Mouse (Mus musculus) forebrain, embryonic 10.5 days (tissue): ENCODE data around the gene D11Wsu47e. TPM values are rescaled to one million over a fixed set of nuclear protein-coding genes. Genes with fewer than 3 reads are reported as not detected.

Experiments used
- DNase-seq: peaks from one replicate; pipeline ENCODE4 v3.0.0-alpha.2; 2017; ENCODE audit warnings: low spot score; ENCODE audit errors: extremely low spot score
- H3K27ac ChIP-seq: fragments of 300-500 bp; sonication (generic); 2 replicates; pipeline ENCODE4 v1.5.1; 2016; ENCODE audit warnings: mild to moderate bottlenecking
- H3K27me3 ChIP-seq: fragments of 300-500 bp; sonication (generic); 2 replicates; pipeline ENCODE4 v1.6.1; 2016; ENCODE audit warnings: mild to moderate bottlenecking; ENCODE audit not compliant: poor library complexity, severe bottlenecking
- H3K36me3 ChIP-seq: fragments of 300-500 bp; sonication (generic); replicated peaks from 2 replicates; pipeline ENCODE4 v1.6.1; 2016; ENCODE audit warnings: mild to moderate bottlenecking, moderate library complexity
- H3K4me1 ChIP-seq: fragments of 300-500 bp; sonication (generic); 2 replicates; pipeline ENCODE4 v1.6.1; 2016
- H3K4me3 ChIP-seq: fragments of 300-500 bp; sonication (generic); 2 replicates; pipeline ENCODE4 v1.5.1; 2016; ENCODE audit warnings: mild to moderate bottlenecking, moderate library complexity
- H3K9me3 ChIP-seq: fragments of 300-500 bp; sonication (generic); 2 replicates; pipeline ENCODE4 v1.6.1; 2016; ENCODE audit warnings: mild to moderate bottlenecking, moderate library complexity
- WGBS: fragments of 180-500 bp; shearing (Covaris S2); methylation state at CpG from one replicate; pipeline ENCODE4 v1.1.7; 2016; 5-methylcytosine and 5-hydroxymethylcytosine counted together
- polyA plus RNA-seq: library from polyadenylated mRNA; unstranded; fragments of >200 nt; fragmentation: Nextera tagmentation; extraction: Ambion mirVana; gene quantifications from 2 replicates; pipeline ENCODE4 v1.2.1, GENCODE M21; 2016

Gene D11Wsu47e
- polyA plus RNA-seq, 1 experiment from 2014 or later = 23.8 TPM

GRCm38 (mm10) chr11:113690506-113690905, 6.3 kb downstream of the D11Wsu47e start:
- 95% methylated on average over 12 of the region's 12 CpGs for WGBS
- peaks cover 6% of the 10 kb centered on the region; the same call in 1 of the 2 replicates for H3K9me3 ChIP-seq
- no peak overlapping the region for H3K4me3 ChIP-seq
- H3K27ac ChIP-seq = no peak overlapping the region
- no peaks in the 10 kb centered on the region for H3K27me3 ChIP-seq
- H3K36me3 ChIP-seq = peaks cover 84% of the 10 kb centered on the region
- peaks cover 19% of the 10 kb centered on the region for H3K4me1 ChIP-seq
- no peak for DNase-seq

GRCm38 (mm10) chr11:113691318-113691717, 7.1 kb downstream of the D11Wsu47e start:
- peaks cover 93% of the 10 kb centered on the region for H3K36me3 ChIP-seq
- peaks cover 13% of the 10 kb centered on the region for H3K4me1 ChIP-seq
- no peak for DNase-seq
- H3K4me3 ChIP-seq = no peak overlapping the region
- H3K27ac ChIP-seq = no peak overlapping the region
- WGBS = 87% methylated on average over 5 of the region's 5 CpGs
- H3K9me3 ChIP-seq = peaks cover 13% of the 10 kb centered on the region; the same call in 1 of the 2 replicates
- no peaks in the 10 kb centered on the region for H3K27me3 ChIP-seq

- Histone ChIP-seq H3K36me3 (peaks cover 96% of the 10 kb centered on the region), H3K4me3 (no peak overlapping the region), H3K4me1 (peaks cover 9% of the 10 kb centered on the region), H3K27me3 (no peaks in the 10 kb centered on the region), H3K9me3 (peaks cover 13% of the 10 kb centered on the region; the same call in 1 of the 2 replicates), H3K27ac (no peak overlapping the region)
- WGBS = 84% methylated on average over 3 of the region's 3 CpGs
- no peak for DNase-seq
Measured at GRCm38 (mm10) chr11:113691851-113692250, 7.6 kb downstream of the D11Wsu47e start.

- Histone ChIP-seq H3K4me1 (peaks cover 17% of the 10 kb centered on the region), H3K27ac (no peak overlapping the region), H3K4me3 (no peak overlapping the region), H3K27me3 (no peaks in the 10 kb centered on the region), H3K36me3 (peaks cover 84% of the 10 kb centered on the region), H3K9me3 (peaks cover 13% of the 10 kb centered on the region; the same call in 1 of the 2 replicates)
- 36% methylated on average over 5 of the region's 5 CpGs for WGBS
- DNase-seq = no peak
Measured at GRCm38 (mm10) chr11:113697571-113697970, 13.4 kb downstream of the D11Wsu47e start.

- H3K27me3 ChIP-seq = no peaks in the 10 kb centered on the region
- no peak for DNase-seq
- H3K4me3 ChIP-seq = no peak overlapping the region
- peaks cover 17% of the 10 kb centered on the region for H3K4me1 ChIP-seq
- peaks cover 79% of the 10 kb centered on the region for H3K36me3 ChIP-seq
- H3K9me3 ChIP-seq = peaks cover 13% of the 10 kb centered on the region; the same call in 1 of the 2 replicates
- WGBS = 88% methylated on average over 12 of the region's 12 CpGs
- no peak overlapping the region for H3K27ac ChIP-seq
Measured at GRCm38 (mm10) chr11:113698013-113698545, 13.9 kb downstream of the D11Wsu47e start.

GRCm38 (mm10) chr11:113699643-113700042, 15.4 kb downstream of the D11Wsu47e start:
- DNase-seq = no peak
- no peak overlapping the region for H3K4me3 ChIP-seq
- H3K9me3 ChIP-seq = peaks cover 13% of the 10 kb centered on the region; the same call in 1 of the 2 replicates
- no peaks in the 10 kb centered on the region for H3K27me3 ChIP-seq
- no peak overlapping the region for H3K27ac ChIP-seq
- peaks cover 17% of the 10 kb centered on the region for H3K4me1 ChIP-seq
- peaks cover 63% of the 10 kb centered on the region for H3K36me3 ChIP-seq
- 89% methylated on average over 7 of the region's 7 CpGs for WGBS

DNA sequence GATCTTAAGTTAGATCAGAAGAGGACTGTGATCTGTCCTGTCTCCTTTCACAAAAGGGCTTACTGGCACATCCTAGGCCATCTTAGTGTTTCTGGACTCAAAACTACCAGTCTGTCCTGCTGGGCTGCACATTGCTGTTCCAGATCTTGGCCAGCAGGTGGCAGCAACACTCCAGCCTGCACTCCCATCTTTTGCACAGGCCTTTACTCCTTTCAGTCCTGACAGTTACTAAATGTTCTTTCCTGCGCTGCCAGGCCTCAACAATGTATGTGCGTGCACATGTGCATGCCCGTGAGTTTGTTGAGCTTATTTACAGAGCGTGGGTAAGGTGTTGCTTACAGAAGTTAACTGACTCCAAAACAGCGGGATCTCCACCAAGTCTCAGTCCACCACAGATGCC, 19.5 kb downstream of the D11Wsu47e start:
- H3K9me3 ChIP-seq = no peaks in the 10 kb centered on the region
- H3K27me3 ChIP-seq = peaks cover 14% of the 10 kb centered on the region
- peaks cover 3% of the 10 kb centered on the region for H3K4me1 ChIP-seq
- H3K36me3 ChIP-seq = peaks cover 38% of the 10 kb centered on the region
- H3K27ac ChIP-seq = no peak overlapping the region
- WGBS = 51% methylated on average over 5 of the region's 5 CpGs
- no peak overlapping the region for H3K4me3 ChIP-seq
- peak; percentile 80 for DNase-seq

- Histone ChIP-seq H3K9me3 (no peaks in the 10 kb centered on the region), H3K36me3 (peaks cover 22% of the 10 kb centered on the region), H3K27me3 (peaks cover 27% of the 10 kb centered on the region), H3K4me1 (peaks cover 27% of the 10 kb centered on the region), H3K27ac (no peak overlapping the region), H3K4me3 (no peak overlapping the region)
- 91% methylated on average over 15 of the region's 15 CpGs for WGBS
- DNase-seq = no peak
Measured at GRCm38 (mm10) chr11:113705966-113706652, 21.9 kb downstream of the D11Wsu47e start.

- H3K4me3 ChIP-seq = peak overlapping the region; percentile 30; the same call in 1 of the 2 replicates
- DNase-seq = no peak
- H3K27ac ChIP-seq = peak overlapping the region; percentile 86
- no peaks in the 10 kb centered on the region for H3K9me3 ChIP-seq
- peaks cover 31% of the 10 kb centered on the region for H3K4me1 ChIP-seq
- peaks cover 15% of the 10 kb centered on the region for H3K36me3 ChIP-seq
- H3K27me3 ChIP-seq = peaks cover 37% of the 10 kb centered on the region
- WGBS = 41% methylated on average over 19 of the region's 19 CpGs
Measured at GRCm38 (mm10) chr11:113708629-113709213, 24.5 kb downstream of the D11Wsu47e start.

DNA sequence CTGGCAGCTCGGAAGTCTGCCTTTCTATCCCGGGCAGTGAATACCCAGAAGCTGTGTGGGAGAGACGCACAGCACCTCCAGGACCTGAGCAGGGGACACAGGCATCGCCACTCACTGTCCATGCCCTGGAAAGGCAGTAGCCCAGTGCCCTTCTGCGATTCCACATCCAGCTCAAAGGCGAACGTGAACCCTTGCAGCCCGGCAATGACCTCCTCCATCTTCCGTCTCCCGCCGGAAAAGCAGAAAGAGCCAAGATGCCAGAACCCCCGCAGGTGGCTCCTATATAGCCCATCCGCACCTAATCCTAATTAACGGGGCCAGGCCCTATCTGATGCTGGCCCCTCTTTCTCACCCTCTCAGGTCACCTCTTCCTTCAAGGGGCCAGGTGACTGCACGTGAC, 25.1 kb downstream of the D11Wsu47e start:
- H3K4me3 ChIP-seq = peak overlapping the region; percentile 30
- peak overlapping the region; percentile 86 for H3K27ac ChIP-seq
- peaks cover 15% of the 10 kb centered on the region for H3K36me3 ChIP-seq
- DNase-seq = no peak
- H3K9me3 ChIP-seq = no peaks in the 10 kb centered on the region
- H3K27me3 ChIP-seq = peaks cover 43% of the 10 kb centered on the region
- WGBS = 6% methylated on average over 15 of the region's 15 CpGs
- peaks cover 37% of the 10 kb centered on the region for H3K4me1 ChIP-seq

- 4% methylated on average over 11 of the region's 11 CpGs for WGBS
- Histone ChIP-seq H3K4me1 (peaks cover 39% of the 10 kb centered on the region), H3K27ac (peak within 1 kb of the TSS; percentile 86), H3K27me3 (peaks cover 44% of the 10 kb centered on the region), H3K4me3 (peak within 1 kb of the TSS; percentile 30), H3K36me3 (peaks cover 15% of the 10 kb centered on the region), H3K9me3 (no peaks in the 10 kb centered on the region)
- DNase-seq = no peak
Measured at GRCm38 (mm10) chr11:113709731-113710256, 25.6 kb downstream of the D11Wsu47e start, which contains the start of gene Cpsf4l. Cpsf4l (minus strand) TSS chr11:113710017.

GRCm38 (mm10) chr11:113710257-113710777, 26.1 kb downstream of the D11Wsu47e start:
- peak; percentile 59 for DNase-seq
- Histone ChIP-seq H3K27ac (peak overlapping the region; percentile 86), H3K27me3 (peaks cover 48% of the 10 kb centered on the region), H3K4me3 (peak overlapping the region; percentile 30), H3K4me1 (peaks cover 43% of the 10 kb centered on the region), H3K36me3 (peaks cover 15% of the 10 kb centered on the region), H3K9me3 (no peaks in the 10 kb centered on the region)
- under 1% methylated on average over 10 of the region's 10 CpGs for WGBS
